Mouse (Mus musculus): Measurements from ENCODE around the gene 9930111J21Rik2.
"Not testable (repeated sequence)": the region's sequence is repeated elsewhere in the genome, so short reads cannot be mapped to it uniquely, and the experiment has no call there.

DNA sequence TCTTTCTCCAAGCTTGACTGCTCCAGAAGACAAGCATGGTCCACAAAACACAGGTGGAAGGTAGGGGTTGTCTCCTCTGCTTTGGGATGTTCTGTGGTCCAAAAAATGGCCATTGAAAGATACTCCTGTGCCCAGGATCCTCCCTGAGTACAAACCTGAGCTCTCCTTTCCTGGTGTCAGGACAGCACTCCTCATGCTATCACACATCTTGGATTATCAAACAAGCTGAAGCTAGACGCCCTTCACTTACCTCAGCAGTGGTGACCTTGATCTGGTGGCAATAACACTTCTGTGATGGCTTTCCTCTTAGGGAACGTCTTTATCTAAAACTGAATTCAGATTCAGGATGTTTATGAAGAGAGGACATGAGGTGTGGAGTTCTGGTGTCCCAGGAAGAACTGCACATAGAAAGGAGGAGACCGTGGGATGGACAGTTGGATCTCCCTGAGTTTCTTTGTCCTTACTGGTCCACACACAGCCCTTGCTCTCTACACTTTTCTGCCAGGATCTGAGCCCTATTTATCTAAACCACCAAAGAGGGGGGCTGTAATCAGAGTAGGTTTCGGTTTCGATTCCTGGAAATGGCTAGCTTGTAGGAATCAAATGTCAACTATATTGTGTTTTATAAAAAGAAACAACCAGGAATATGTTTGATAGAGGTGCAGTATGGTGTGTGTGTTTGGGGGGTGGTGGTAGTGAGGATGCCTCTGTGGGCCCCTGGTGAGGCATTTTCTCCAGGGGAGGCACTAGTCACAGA is 12.8 kb upstream of the 9930111J21Rik2 start, which contains the start of gene Tgtp2:
- not testable (repeated sequence) for TF ChIP-seq CTCF (IDR thresholded peaks at IDR 0.05; ENCODE audit: borderline replicate concordance, extremely low read depth, insufficient read depth, insufficient read length); POLR2A (IDR thresholded peaks at IDR 0.05; ENCODE audit: borderline replicate concordance, extremely low read depth, insufficient read depth, insufficient read length, poor library complexity, severe bottlenecking)
